Mouse (Mus musculus) lung, adult 2 months (tissue): ENCODE measurements around the gene Mageh1.
"Not testable (repeated sequence)": the region's sequence is repeated elsewhere in the genome, so short reads cannot be mapped to it uniquely, and the experiment has no call there.

Experiments
- CTCF ChIP-seq: fragments of 200-500 bp; IDR thresholded peaks from 2 replicates; pipeline ENCODE4 v1.5.1; 2011; ENCODE audit warnings: mild to moderate bottlenecking, low read length, control low read depth; ENCODE audit not compliant: insufficient read depth
- POLR2A ChIP-seq: fragments of 200-500 bp; IDR thresholded peaks from 2 replicates; pipeline ENCODE4 v1.6.1; 2011; ENCODE audit warnings: low read depth, mild to moderate bottlenecking, control low read depth, low read length, borderline replicate concordance; ENCODE audit errors: extremely low read depth

GRCm38 (mm10) chrX:153031547-153031946, 5.8 kb downstream of the Mageh1 start:
- not testable (repeated sequence) for TF ChIP-seq CTCF, POLR2A
